Mouse (Mus musculus) CH12.LX (cell line): ENCODE data around the gene Ttc29. TPM values are rescaled to one million over a fixed set of nuclear protein-coding genes. Genes with fewer than 3 reads are reported as not detected.

Experiments used
- DNase-seq: peaks from one replicate; pipeline ENCODE4 v3.0.0-alpha.2; 2013; ENCODE audit errors: extremely low read depth
- H3K27ac ChIP-seq: 2 replicates; pipeline ENCODE4 v1.5.1; 2012; ENCODE audit warnings: low read depth, mild to moderate bottlenecking, control low read depth, moderate library complexity; ENCODE audit not compliant: insufficient read depth
- H3K27me3 ChIP-seq: replicated peaks from 2 replicates; pipeline ENCODE3; 2012; ENCODE audit warnings: inconsistent platforms
- H3K36me3 ChIP-seq, 2 experiments: replicated peaks in 1 of 2; 2 replicates each; pipeline versions ENCODE3 to v1.6.1; 2012; ENCODE audit warnings: inconsistent platforms in 1 of 2, low read length in 1 of 2, mild to moderate bottlenecking in 1 of 2, mixed read lengths in 1 of 2, moderate library complexity in 1 of 2; ENCODE audit not compliant: control insufficient read depth in 1 of 2, insufficient read depth in 1 of 2
- H3K4me1 ChIP-seq, 2 experiments: 2 replicates each; pipeline ENCODE4 v1.6.1; 2012; ENCODE audit warnings: inconsistent platforms in 1 of 2, moderate library complexity in 1 of 2; ENCODE audit not compliant: insufficient read depth in 2 of 2, control insufficient read depth in 1 of 2
- H3K4me2 ChIP-seq: 2 replicates; pipeline ENCODE4 v1.6.1; 2012; ENCODE audit warnings: low read depth, mild to moderate bottlenecking, control low read depth; ENCODE audit not compliant: poor library complexity, insufficient read depth, severe bottlenecking
- H3K4me3 ChIP-seq, 3 experiments: fragments of 150-350 bp in 1 of 3; sonication (generic) in 1 of 3; replicated peaks in 1 of 3; 2 replicates each; pipeline versions ENCODE3 to v1.5.1; 2011 to 2012; ENCODE audit warnings: low read depth in 2 of 3, low read length in 2 of 3, mild to moderate bottlenecking in 2 of 3, moderate library complexity in 2 of 3, control low read depth in 1 of 3, improper control_type of control experiment in 1 of 3, inconsistent platforms in 1 of 3, mixed read lengths in 1 of 3; ENCODE audit not compliant: poor library complexity in 1 of 3
- H3K79me2 ChIP-seq: replicated peaks from 2 replicates; pipeline ENCODE4 v1.6.1; 2012; ENCODE audit warnings: mild to moderate bottlenecking, moderate library complexity; ENCODE audit not compliant: control insufficient read depth, poor library complexity, insufficient read depth, severe bottlenecking; ENCODE audit errors: extremely low read depth
- H3K9ac ChIP-seq: 2 replicates; pipeline ENCODE4 v1.6.1; 2012; ENCODE audit warnings: low read depth, mild to moderate bottlenecking, control low read depth, moderate library complexity; ENCODE audit not compliant: insufficient read depth
- H3K9me3 ChIP-seq: replicated peaks from 2 replicates; pipeline ENCODE3; 2012; ENCODE audit warnings: low read length, inconsistent platforms, mixed read lengths
- BHLHE40 ChIP-seq: IDR thresholded peaks from 2 replicates; pipeline ENCODE4 v1.6.1; 2011; ENCODE audit warnings: mild to moderate bottlenecking, low read depth, low read length, improper control_type of control experiment
- CHD1 ChIP-seq: IDR thresholded peaks from 2 replicates; pipeline ENCODE4 v1.6.1; 2012; ENCODE audit warnings: low read depth, low read length, improper control_type of control experiment, inconsistent platforms
- CTCF ChIP-seq, 2 experiments: IDR thresholded peaks in 1 of 2; conservative IDR thresholded peaks in 1 of 2; 2 replicates each; pipeline ENCODE4 v1.5.1; 2011 to 2012; ENCODE audit warnings: low read depth in 2 of 2, low read length in 2 of 2, improper control_type of control experiment in 1 of 2, inconsistent platforms in 1 of 2, mild to moderate bottlenecking in 1 of 2, moderate library complexity in 1 of 2
- IRF4 ChIP-seq: IDR thresholded peaks from 2 replicates; pipeline ENCODE4 v1.6.1; 2014; ENCODE audit warnings: low read depth, mild to moderate bottlenecking, inconsistent platforms, low read length, improper control_type of control experiment
- KAT2A ChIP-seq: IDR thresholded peaks from 2 replicates; pipeline ENCODE4 v1.6.1; 2012; ENCODE audit warnings: low read length, improper control_type of control experiment, inconsistent platforms; ENCODE audit not compliant: insufficient replicate concordance
- POLR2A ChIP-seq: IDR thresholded peaks from 2 replicates; pipeline ENCODE4 v1.6.1; 2011; ENCODE audit warnings: low read depth, mild to moderate bottlenecking, improper control_type of control experiment, low read length
- RAD21 ChIP-seq: IDR thresholded peaks from 2 replicates; pipeline ENCODE4 v1.6.1; 2011; ENCODE audit warnings: low read depth, mild to moderate bottlenecking, low read length, improper control_type of control experiment, moderate library complexity
- ZC3H11A ChIP-seq: IDR thresholded peaks from 2 replicates; pipeline ENCODE4 v1.6.1; 2012; ENCODE audit warnings: low read depth, mild to moderate bottlenecking, inconsistent platforms, low read length, improper control_type of control experiment
- dilution Hi-C: fragments of 300-500 bp; cut with MboI; formaldehyde crosslinking; loops from 2 replicates; pipeline ENCODE4 v1.14.3; 2020; ENCODE audit warnings: low sequenced_read_pairs; ENCODE audit not compliant: extremely low pct_unique_long_range_greater_than_20kb, extremely low pct_ligation_motif_present
- in situ Hi-C: fragments of 300-500 bp; cut with MboI; formaldehyde crosslinking; loops from 3 replicates; pipeline ENCODE4 v1.14.3; 2019; ENCODE audit warnings: low sequenced_read_pairs, low pct_ligation_motif_present, low pct_unique_long_range_greater_than_20kb, mixed read lengths
- polyA plus RNA-seq: library from polyadenylated mRNA; unstranded; fragments of >175 nt; gene quantifications from 2 replicates; pipeline ENCODE4 v1.2.1, GENCODE M21; 2012; ENCODE audit warnings: low read depth; ENCODE audit not compliant: insufficient read length
- total RNA-seq, 2 experiments: library from RNA; depleted of rRNA; stranded (reverse); fragments of 300-350 nt in 1 of 2; fragments of >200 nt in 1 of 2; gene quantifications; 2 replicates each; pipeline ENCODE4 v1.2.3; 2012 to 2014

Gene Ttc29
- total and polyA plus RNA-seq, 3 experiments: not detected

DNA sequence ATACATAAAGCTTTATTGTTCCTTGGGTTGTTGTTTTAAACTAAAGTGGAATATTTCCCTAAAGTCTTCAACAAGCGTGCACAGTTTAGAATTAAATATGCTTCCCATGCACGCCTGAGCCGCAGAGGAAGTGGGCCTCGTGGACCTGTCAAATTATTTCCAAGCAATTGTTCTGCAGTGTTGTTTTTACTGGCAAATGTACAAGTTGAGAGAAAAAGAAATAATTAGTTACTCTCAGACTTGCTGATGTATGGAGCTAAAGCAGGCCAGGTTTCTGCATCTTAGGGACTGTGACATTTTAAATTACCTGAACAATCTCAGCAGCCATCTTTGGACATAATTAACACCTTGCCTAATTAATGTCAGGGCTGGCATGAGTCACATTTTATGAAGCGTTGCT lies 58.3 kb downstream of the Ttc29 start:
- H3K4me3 ChIP-seq: no peak overlapping the region
- no peaks in the 10 kb centered on the region for H3K9me3 ChIP-seq
- no peaks in the 10 kb centered on the region for H3K36me3 ChIP-seq
- H3K27me3 ChIP-seq: no peaks in the 10 kb centered on the region
- peaks cover 7 to 37% of the 10 kb centered on the region in 2 experiments; a peak in 3 of 4 replicates for H3K4me1 ChIP-seq
- DNase-seq: no peak
- no peak overlapping the region for H3K9ac ChIP-seq
- in situ Hi-C loops (loop anchor here (25.0 kb wide), 1 partner anchor 366 kb away; no protein-coding TSS in a partner anchor), dilution Hi-C loops (no loop called here)
- no peak overlapping the region for H3K27ac ChIP-seq
- H3K79me2 ChIP-seq: no peaks in the 10 kb centered on the region
- TF ChIP-seq KAT2A: no peak
- no peak for TF ChIP-seq ZC3H11A
- no peak for TF ChIP-seq RAD21
- no peak for TF ChIP-seq POLR2A
- no peak overlapping the region for H3K4me2 ChIP-seq

- no peak overlapping the region for H3K4me3 ChIP-seq
- H3K4me2 ChIP-seq: no peak overlapping the region
- H3K9ac ChIP-seq: no peak overlapping the region
- no peak overlapping the region for H3K27ac ChIP-seq
- no peaks in the 10 kb centered on the region for H3K9me3 ChIP-seq
- 0 out of 4 replicates have a peak, but pooled peaks of 1 of the 2 experiments have one; percentile 7 for TF ChIP-seq CTCF (conservative IDR thresholded peaks at IDR 0.05 in 1 of 2, IDR thresholded peaks at IDR 0.05 in 1 of 2; ENCODE audit: low read depth in 2 of 2, low read length in 2 of 2)
- TF ChIP-seq BHLHE40: no peak
- TF ChIP-seq, all 38 proteins: peak for 1
- dilution Hi-C loops: no loop called here
- no peaks in the 10 kb centered on the region for H3K79me2 ChIP-seq
- no peak for DNase-seq
- no peaks in the 10 kb centered on the region for H3K36me3 ChIP-seq
- no peaks in the 10 kb centered on the region for H3K27me3 ChIP-seq
- in situ Hi-C loops: no loop called here
- H3K4me1 ChIP-seq: peaks cover 7 to 22% of the 10 kb centered on the region in 2 experiments
These were observed 63.0 kb downstream of the Ttc29 start for GRCm38 (mm10) chr8:78276120-78276519.

DNA sequence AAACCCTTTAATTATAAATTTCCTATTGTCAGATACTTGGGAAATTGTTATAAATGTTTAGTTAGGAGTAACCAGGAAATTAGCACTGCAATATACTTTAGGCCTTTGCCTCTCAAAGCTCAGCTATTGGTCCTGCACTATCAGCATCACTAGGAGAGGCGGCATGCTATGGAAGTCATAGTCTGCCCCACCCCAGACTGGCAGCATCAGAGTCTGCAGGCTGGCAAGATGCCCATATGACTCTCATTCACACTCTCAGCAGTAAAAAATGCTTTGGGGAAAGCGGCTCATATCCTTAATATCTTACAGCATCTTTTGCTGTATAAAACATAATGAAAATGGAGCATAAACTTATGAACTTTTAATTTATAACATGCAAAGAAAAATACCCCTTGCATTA lies 64.3 kb downstream of the Ttc29 start:
- Histone ChIP-seq H3K9ac (no peak overlapping the region), H3K4me3 (no peak overlapping the region), H3K4me2 (no peak overlapping the region), H3K27me3 (no peaks in the 10 kb centered on the region), H3K4me1 (peaks cover 12 to 26% of the 10 kb centered on the region in 2 experiments), H3K36me3 (no peaks in the 10 kb centered on the region), H3K9me3 (no peaks in the 10 kb centered on the region)
- in situ Hi-C loops: no loop called here
- DNase-seq: no peak
- dilution Hi-C loops: no loop called here
- TF ChIP-seq IRF4 (no peak), CHD1 (no peak)
- TF ChIP-seq, all 38 proteins: peak for 0
- Histone ChIP-seq H3K27ac (no peak overlapping the region), H3K79me2 (no peaks in the 10 kb centered on the region)
